Mouse (Mus musculus): ENCODE measurements around the gene Mst1.

The Mst1 gene

DNA sequence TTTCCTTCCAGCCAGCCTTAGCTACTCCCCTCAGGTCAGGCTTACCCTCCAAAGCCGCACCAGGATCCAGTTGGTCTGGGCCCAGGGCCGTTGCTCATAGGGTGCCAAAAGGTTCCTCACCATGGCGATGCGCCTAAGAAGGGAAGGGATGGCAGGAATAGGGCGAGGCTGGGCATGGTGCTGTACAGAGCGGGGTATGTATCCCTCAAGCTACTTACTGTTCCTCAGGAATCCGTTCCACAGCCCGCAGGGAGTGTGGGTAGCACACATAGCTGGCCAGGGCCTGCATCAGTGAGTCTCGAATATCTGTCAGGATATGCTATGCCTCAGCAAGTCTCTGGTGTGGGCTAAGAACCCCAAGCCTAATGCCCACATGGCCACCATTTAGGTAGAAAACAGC is 21.9 kb upstream of the Mst1 start:
- DNase-seq: no peak

- no peak for DNase-seq
Observed at GRCm38 (mm10) chr9:108062142-108062541, 18.1 kb upstream of the Mst1 start.

DNA sequence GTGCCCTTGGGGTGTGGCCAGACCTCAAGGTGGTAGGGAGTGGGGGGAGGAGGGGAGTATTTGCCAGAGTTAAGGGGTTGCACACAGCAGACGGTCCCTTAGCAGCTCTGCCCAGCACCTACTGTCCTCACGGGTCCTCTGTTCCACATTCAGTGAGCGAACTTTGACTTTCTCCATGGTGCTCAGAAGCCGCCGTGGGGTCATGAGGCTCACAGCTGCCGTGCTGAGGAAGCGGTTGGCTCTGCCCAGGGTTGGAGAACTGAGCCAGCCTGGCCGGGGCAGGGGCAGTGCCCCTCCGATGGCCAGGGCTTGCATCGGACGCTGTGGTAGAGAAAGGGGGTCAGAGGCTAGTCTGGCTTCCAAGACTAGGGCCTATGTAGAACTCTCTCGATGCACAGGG is 16.9 kb upstream of the Mst1 start:
- DNase-seq: no peak

- peak; percentile 71 to 77 for DNase-seq
Observed at GRCm38 (mm10) chr9:108065491-108066011, 14.7 kb upstream of the Mst1 start.

GRCm38 (mm10) chr9:108067199-108067598 is 13.0 kb upstream of the Mst1 start:
- DNase-seq: no peak

GRCm38 (mm10) chr9:108067900-108068299 is 12.3 kb upstream of the Mst1 start:
- peak; percentile 88 to 90 for DNase-seq

DNA sequence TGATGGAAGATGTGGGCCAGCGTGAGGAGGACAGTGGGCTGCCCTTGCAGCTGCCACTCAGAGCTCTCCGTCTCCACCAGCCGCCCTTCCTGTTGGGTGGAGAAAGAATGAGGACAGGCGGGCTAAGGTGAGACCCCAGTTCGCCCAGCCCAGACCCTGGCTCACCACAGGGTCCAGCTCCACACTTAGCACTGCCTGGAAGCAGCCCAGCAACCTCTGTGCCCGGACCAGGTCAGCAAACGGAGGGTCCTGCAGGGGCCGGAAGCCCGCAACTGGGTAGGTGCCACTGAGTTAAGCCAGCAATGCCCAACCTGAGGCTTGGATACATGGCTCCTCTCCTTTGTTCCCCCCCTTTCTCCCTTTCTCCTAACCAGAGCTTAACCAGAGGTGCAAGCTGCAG is 11.2 kb upstream of the Mst1 start:
- no peak for DNase-seq

DNA sequence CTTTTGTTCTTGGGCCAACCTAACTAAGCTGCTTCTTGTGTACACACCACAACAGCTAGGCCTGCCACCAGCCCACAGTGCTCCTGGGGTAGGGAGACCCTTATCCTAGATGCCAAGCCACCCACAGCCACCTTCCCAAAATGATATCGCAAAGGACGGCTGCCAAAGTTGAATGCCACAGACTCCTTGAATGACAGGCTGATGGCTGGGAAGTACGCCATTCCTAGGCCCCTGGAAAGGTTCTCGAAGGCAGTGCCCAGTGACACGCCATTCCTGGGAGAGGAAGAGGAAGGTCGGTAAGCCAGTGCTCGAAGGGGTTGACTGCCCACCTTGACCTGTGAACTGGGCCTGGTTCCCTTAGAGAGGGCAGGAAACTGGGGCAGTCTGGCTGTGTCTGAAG is 10.7 kb upstream of the Mst1 start:
- DNase-seq: no peak

- DNase-seq: no peak
Observed at GRCm38 (mm10) chr9:108071801-108072200, 8.4 kb upstream of the Mst1 start.

DNA sequence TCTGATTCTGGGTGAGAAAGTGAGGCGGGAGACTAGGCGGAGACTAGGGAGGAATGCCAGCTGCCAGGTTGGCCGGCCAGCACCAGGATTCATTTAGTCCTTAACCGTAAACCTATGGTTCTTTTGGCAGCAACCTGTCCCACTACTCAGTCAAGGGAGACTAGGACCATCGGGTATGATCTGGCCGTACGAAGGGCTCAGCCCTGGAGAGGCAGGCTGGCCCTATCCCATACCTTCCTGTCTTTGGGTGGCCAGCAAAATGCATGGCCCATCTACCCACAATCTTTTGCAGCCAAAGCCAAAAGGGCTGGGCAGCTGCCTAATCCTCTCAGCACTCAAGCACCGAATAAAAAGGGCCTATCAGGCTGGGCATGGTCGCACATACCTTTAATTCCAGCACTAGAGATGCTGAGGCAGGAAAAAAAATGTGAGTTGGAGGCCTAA is 7.7 kb upstream of the Mst1 start:
- no peak for DNase-seq

DNA sequence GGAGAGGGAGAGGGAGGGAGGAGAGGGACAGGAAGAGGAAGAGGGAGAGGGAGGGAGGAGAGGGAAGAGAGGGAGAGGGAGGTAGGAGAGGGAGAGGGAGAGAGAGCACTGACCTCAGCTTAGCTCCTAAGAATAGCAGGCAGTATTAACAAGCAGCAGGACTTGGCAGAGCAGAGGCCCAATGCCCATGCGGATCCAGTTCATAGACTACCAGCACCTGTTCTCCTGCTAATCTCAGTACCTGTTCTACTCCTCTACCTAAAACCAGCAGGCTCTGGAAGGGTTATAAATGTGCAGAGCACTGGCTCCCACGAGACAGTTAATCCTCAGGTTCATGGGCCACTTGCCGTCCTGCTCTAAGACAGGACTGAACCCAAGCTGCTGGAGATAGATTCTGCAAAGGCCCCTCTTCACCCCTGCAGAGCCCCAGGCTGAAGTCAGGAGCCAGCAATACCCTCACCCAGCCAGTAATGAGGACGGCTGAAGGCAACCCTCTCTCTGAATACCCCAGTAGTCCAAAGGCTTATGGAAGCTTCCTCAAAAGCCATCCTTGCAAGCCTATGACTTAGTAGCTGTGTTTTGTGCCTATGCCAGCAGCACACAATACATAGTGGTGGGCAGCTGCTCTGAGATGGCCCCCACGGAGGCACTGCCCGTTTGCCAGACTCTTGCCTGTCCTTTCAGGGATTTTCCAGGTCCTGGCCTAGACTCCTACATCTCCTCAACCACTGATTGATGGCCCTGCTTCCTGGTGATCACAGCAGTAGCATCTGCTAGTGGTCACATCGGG is 6.9 kb upstream of the Mst1 start:
- no peak for DNase-seq

DNA sequence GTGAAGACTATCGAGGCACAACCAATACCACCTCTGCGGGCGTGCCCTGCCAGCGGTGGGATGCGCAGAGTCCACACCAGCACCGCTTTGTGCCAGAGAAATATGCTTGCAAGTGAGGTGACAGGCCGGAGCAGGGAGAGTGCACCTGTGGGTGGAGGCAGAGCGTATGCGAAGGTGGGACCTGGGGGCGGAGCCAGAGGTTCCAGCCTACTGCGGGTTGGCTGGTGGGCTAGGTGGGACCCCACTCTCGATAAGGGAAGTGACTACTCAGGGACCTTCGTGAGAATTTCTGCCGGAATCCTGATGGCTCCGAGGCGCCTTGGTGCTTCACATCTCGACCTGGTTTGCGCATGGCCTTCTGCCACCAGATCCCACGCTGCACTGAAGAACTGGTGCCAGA is 2.3 kb downstream of the Mst1 start:
- DNase-seq: peak in 1 of 2 experiments; percentile 45

- DNase-seq: no peak
Observed at GRCm38 (mm10) chr9:108082988-108083431, 2.8 kb downstream of the Mst1 start, which contains the start of gene Rnf123. Gene Rnf123, minus strand, starts transcription at chr9:108083346.

DNA sequence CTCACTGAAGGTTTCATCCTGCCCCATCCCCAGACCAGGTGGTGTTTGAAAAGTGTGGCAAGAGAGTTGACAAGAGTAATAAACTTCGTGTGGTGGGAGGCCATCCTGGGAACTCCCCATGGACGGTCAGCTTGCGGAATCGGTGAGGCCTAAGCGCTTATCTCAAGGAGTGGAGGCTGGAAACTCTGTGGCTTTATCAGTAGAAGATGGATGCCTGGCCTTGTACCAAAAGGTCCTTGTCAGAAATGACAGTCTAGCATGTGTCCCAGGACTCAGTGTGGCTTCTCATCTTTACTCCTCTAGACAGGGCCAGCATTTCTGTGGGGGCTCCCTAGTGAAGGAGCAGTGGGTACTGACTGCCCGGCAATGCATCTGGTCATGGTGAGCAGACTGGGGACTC is 3.3 kb downstream of the Mst1 start:
- DNase-seq: no peak

- no peak for DNase-seq
Observed at GRCm38 (mm10) chr9:108085261-108085660, 5.0 kb downstream of the Mst1 start.

DNA sequence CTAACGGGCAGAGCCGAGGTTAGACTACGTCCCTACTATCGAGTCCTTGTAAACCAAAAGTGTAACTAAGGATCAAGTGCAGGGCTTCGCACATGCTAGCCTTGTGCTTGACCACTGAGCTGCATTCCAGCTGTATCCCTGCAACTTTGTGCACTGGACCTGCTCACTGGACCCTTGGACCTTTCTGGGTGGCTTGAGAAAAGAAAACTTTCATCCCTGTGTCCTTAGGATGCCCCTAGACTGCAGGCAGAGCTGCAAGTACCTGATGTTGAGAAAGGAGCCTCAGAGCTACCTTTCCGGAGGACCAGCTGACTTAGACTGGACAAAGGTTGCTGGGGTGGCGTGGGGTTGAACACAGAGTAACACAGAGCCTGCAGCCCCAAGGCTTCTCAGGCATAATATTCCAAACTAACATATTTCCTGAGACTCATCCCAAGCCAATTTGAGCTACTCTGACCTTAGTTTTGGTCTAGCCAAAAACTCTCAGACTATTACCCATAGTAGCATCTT is 10.4 kb downstream of the Mst1 start:
- peak in 1 of 2 experiments; percentile 35 for DNase-seq

DNA sequence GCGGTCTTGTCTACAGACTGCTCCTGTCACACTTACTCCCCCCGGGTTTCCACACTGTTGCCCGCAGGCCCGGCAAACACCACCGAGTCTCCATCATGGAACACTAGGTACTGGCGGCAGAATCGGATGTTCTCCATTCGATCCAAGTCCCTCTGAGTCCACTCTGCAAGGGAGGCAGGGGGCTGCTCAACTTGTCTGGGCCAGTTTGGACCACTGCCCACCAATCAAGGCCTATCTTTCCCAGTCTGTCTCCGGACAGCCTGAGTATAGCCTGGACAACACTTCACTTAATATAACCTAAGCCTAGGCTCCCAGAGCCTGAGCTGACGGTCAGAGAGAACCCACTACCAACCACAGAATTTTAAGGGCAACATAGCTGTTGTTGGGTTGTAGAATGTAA is 13.3 kb downstream of the Mst1 start:
- no peak for DNase-seq

GRCm38 (mm10) chr9:108094184-108094941 is 14.1 kb downstream of the Mst1 start, which contains the start of gene Apeh:
Gene Apeh, minus strand, starts transcription at chr9:108094606.
- DNase-seq: peak; percentile 98 to 99

GRCm38 (mm10) chr9:108094998-108095411 is 14.8 kb downstream of the Mst1 start:
- DNase-seq: no peak

DNA sequence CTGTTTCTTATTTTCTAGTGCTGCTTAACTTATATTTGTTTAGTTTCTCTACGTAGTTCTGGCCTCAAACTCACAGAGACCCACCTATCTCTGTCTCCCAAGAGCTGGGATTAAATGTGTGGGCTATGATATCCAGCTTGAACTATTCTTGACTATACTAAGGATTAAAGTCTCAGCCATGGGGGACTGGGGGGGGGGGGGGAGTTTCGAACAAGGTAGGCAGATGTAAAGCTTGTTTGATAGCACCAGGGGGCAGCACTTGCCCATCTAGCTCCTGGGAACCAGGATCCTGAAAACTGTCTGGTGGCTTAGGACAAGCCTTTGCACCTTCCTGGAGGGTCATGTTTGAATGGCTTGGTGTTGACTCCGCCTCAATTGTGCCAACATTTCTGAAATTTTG is 15.3 kb downstream of the Mst1 start:
- DNase-seq: peak; percentile 76 to 83

DNA sequence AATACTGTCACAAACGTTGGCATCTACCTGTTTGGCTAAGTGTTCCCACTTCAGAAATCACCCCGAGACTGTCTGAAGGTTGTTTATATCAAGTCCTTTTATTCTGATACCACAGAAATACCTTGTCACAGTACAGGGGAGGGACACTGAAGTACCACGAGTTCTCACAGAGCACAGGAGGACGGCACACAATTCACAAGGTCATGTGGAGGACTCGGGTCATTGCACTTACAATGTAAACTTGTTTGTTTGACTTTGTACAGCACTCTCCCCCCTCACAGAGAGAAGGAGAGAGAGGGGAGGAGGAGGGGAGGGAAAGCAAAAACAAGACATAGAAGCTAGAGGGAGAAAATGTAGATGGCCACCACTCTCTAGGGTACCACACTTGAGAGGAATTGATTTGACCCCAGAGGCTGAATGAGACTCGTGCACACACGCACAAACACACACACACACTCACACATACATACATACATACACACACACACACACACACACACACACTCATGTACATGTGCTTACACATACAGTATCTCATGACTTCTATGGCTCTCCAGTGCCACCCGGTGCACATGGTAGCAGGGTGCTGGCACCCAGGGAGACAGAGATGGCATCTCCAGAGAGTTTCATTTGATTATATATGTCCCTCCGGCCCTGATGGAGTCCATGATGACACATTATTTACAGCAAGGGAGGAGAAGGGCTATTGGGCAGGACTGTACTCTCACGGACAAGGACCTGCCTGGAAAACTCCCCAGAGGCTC is 15.9 kb downstream of the Mst1 start:
- DNase-seq: no peak

DNA sequence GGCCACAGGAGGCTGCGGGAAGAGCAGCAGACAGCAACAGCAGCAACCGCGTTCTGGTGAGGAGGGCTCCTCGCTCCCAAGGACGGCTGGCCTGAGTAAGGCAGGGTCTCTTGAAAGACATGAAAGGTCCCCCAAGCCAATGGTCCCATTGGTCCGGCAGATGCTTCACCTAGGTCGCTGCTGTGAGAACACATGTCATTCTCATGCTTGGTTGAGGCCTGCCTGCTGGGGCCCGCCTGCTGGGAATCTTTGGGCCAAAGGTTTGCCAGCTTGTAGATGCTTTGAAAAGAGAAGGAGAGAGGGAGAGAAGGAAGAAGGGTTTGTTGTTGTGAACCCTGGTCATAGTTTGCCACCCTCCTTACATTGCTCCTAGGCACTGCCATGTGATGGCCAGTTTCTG is 19.4 kb downstream of the Mst1 start:
- no peak for DNase-seq
